ENCODE assay signal across 13 mouse cellular contexts in genomic region chr2:113918913-113919312, GRCm38 (mm10).
"Had no signal": no experiment of that assay in that cellular context is flagged by ENCODE, and none has a peak within 500 bp of the region (broad histone marks: within the 10 kb centered on the region; RNA-seq: fewer than 3 reads in every experiment).

No protein-coding gene starts in this region.

- DNase-seq: kidney, adult 8-10 months; kidney, postnatal 10 days; kidney, postnatal 36 days; layer of hippocampus, postnatal 36 days; liver, embryonic 13.5 days; lung, postnatal 10 days; lung, postnatal 36 days; midbrain, embryonic 14.5 days; thymus, adult 18-20 months; thymus, postnatal 36 days had no signal

- H3K36me3 ChIP-seq: kidney, embryonic 15.5 days; liver, embryonic 13.5 days had no signal

- H3K9ac ChIP-seq: kidney, embryonic 15.5 days; liver, embryonic 13.5 days had no signal

- H3K27ac ChIP-seq: kidney, embryonic 15.5 days; left cerebral cortex, adult 2 months; liver, embryonic 13.5 days had no signal

- H3K4me2 ChIP-seq: kidney, embryonic 15.5 days; liver, embryonic 13.5 days; midbrain, embryonic 11.5 days had no signal

- H3K4me3 ChIP-seq: kidney, embryonic 15.5 days; left cerebral cortex, adult 2 months; liver, embryonic 13.5 days had no signal

- H3K4me1 ChIP-seq: liver, embryonic 13.5 days had no signal

- H3K27me3 ChIP-seq: kidney, embryonic 15.5 days; liver, embryonic 13.5 days had no signal

- H3K9me3 ChIP-seq: kidney, embryonic 15.5 days; liver, embryonic 13.5 days had no signal
